Mouse (Mus musculus) liver, adult (tissue): ENCODE measurements around the gene St6galnac3.

ENCODE experiments used
- GATA4 ChIP-seq: IDR thresholded peaks from 2 replicates; pipeline ENCODE4 v1.6.1; 2014; ENCODE audit warnings: mild to moderate bottlenecking, low read length; ENCODE audit not compliant: insufficient replicate concordance

St6galnac3 gene

DNA sequence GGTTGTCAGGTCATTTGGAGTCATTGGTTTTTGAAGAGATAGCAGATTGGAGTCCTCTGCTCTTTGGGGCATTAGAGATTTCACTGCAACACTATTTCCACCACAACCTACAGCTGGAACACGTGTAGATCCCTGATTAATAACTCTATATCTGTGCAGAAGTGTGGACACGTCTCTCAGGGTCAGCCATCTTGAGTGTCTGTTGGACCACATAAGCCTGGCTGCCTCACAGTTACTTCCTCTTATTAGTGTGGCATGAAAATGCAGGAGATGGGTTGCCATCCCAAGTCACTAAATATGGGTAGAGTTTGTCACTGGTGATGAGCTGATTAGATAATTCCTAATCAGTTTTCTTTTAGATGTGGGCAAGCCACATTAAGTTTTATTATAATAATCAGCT lies 385.0 kb downstream of the St6galnac3 start:
- no peak for TF ChIP-seq GATA4

DNA sequence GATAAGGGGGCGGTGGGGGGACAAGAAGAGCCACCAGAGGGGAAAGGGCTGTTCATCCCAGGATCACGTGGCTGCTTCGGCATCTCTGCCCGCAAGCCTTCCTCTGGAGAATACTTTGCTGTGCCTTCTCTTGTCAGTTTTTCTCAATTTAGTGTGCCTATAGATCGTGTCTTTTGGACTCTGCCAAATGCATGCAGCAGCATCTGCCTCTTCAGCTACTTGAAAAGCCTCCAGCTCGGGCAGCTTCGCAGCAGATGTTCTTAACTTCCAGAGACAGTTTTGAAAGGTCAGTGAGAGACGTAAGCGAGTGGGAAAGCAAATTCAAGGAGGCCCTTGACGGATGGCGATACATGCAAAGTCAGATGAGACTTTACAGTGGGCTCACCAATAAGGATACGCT lies 385.9 kb downstream of the St6galnac3 start:
- no peak for TF ChIP-seq GATA4

DNA sequence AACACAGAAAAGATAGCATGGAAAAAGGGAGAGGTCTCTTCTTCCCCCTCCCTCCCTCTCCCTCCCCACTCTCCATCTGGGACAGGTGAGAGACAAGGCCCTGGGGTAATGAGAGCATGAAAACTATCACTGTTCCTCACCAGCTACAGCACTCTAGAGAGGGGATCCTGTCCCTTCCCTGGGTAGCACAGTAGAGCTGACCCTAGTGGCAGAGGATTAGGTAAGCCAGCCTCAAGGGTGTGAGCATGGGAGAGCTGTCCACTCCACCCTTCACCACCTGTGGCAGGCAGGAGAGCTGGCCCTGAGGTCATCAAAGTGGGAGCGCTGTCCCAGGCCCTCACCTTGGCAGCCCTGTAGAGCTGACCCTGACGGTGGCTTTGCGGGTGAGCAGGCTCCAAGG lies 387.2 kb downstream of the St6galnac3 start:
- no peak for TF ChIP-seq GATA4

DNA sequence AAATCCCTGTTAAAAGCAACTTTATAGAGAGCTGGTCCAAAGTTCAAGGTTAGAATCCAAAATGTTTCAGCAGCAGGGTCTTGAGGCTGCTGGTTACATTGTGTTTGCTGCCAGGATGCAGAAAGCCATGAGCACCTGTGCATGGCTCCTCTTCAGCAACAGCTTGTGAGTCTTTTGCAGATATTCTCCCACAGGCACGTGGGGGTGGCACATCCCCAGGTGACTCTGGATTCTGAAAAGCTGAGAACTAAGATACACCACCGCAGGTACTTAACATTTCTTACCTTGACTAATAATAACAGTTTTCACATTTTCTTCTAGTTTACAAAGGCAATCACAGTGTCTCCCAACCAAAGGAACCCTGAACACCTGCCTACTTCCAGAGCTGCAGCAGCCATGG lies 387.8 kb downstream of the St6galnac3 start:
- no peak for TF ChIP-seq GATA4

DNA sequence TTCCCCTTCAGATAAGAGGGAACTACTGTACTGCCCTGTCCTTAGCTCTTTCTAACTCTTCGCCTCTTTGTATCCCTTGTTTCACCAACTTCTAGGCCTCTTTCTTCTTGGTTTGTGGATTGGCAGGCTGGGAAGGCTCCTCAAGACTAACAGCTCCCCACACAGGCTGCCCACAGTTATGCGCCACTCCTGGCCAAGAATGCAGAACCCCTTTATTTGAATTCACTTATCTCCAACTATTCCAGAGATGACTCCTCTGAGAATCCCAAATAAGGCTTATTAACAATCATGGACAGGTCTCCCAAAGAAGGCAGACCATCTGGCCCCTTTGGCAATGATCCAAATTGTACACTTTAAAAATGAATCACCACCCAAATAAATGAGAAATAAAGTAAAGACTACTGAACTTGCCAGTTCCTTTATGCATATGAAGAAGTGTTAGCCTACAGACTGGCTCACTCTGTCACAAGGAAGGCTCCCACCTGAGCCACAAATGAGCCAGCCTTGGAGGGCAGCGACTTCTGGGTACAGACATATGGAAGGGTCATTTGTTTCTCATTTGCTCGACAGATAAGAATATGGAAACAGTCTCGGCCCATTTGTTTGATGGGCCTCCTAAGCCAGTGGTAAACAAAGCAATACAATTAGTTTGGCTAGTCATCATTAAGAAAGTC lies 390.7 kb downstream of the St6galnac3 start:
- TF ChIP-seq GATA4: no peak

DNA sequence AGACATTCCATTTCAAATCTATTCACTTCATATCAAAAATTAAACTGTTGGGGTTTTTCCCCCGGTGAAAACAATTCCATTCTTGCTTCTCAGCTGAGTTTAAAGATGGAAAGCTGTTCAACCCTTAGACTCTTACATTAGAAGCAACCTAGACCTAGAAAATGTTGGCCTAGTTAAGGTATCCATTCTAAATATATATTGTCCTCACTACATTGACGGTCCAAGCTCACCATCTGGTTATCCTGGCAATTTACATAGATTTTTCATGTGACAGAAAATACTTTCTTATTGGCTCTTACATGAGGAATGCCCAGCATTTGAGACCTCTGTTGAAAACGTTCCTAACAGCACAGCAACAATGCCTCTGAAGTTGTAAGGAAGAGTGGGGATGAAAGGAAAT lies 400.7 kb downstream of the St6galnac3 start:
- no peak for TF ChIP-seq GATA4

DNA sequence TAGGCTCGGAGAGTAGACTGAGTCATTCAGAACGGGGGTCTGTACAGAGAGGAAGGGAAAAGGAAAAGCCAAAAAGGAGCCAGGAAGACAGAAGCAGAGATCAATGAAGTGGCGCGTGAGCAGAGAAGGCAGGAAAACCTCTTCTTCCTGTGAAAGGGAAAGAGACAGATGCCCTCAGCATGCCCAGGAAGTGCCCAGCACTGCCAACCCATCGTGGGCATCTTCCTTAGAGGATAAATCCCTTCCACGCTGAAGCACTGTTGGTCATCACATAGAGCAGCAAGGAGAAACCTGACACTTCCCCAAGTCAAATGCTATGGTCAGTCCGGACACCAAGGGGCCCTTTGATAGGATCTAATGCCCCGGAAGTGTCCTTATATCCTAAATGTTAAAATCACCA lies 401.5 kb downstream of the St6galnac3 start:
- no peak for TF ChIP-seq GATA4

DNA sequence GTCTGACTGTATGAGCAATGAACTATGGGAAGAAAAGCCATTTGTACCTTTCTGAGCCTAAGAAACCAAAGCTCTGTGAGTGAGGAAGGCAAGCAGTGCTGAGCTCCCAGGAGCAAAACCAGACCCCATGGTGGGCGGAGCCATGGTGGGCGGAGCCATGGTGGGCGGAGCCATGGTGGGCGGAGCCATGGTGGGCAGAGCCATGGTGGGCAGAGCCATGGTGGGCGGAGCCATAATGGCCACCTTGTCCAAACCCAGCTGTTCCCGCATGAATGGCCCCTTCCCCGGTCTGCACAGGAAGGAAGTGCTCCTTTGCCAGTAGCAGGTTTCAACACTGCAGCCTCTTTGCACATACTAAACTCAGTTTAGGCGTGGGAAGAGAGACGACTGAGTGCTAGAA lies 411.4 kb downstream of the St6galnac3 start:
- TF ChIP-seq GATA4: no peak

DNA sequence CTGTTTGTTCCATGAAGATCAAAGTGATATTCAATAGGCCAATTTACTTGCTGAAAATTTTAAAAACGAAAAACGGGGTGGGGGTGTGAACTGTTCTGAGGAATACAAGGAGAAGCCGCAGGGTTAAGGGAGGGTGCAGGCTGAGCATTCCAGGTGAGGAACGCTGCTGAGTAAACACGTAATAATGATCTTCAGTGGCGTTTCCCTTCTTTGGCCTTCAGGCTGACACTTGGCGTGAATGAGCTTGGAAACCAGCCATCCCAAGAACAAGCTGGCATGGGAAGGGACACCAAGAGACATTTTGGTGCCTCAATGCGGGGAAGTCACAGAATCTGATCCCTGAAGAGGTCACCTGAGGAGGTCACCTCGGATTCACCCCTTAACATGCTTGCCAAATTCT lies 411.8 kb downstream of the St6galnac3 start:
- TF ChIP-seq GATA4: no peak

DNA sequence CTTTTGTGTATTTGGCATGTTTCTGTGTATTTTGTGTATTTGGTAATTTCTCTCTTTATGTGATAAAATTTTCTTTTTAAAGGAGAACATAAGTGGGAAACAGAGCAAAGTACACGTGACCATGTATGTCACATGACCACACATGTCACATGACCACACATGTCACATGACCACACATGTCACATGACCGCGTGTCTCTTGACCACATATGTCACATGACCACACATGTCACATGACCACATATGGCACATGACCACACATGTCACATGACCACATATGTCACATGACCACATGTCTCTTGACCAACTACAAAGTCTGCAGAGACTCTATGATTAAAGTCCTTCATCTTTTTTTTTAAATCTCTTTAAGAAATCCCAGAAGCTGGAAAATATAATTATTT lies 413.0 kb downstream of the St6galnac3 start:
- TF ChIP-seq GATA4: no peak

DNA sequence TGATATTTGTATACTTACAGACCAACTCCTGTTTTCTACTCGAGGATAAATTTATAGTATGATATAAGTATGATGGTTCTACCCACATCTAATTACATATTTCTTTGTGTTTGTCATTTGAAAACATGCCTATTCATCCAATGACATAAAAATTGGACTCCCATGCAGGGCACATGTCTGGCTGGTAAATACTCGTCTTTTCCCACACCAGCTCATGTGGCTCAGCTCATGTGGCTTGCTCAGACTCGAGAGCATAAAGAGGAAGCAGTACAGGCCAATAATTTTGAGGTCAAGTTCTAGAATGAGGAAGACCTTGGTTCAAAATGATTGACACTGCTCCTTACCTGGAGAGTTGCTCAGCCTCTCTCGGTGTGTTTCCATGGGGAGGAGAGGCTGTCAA lies 416.6 kb downstream of the St6galnac3 start:
- no peak for TF ChIP-seq GATA4

DNA sequence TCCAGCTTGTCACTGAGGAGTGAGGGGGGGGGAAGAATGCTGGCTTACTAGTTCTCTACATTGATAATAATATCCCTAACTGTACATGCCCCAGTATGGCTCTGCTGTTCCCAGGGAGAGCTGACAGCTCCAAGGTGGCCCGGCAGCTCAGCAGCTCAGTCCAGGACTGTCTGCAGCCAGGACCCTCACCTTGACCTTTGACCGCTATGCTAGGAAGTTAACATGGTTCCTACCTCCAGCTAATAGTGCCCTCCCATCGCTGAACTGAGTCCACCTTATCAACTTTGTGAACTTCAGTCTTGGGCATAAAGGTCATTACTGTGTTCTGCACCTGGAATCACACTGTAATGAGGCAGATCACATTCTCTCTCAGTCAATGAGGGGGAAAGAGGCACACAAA lies 419.8 kb downstream of the St6galnac3 start:
- no peak for TF ChIP-seq GATA4

DNA sequence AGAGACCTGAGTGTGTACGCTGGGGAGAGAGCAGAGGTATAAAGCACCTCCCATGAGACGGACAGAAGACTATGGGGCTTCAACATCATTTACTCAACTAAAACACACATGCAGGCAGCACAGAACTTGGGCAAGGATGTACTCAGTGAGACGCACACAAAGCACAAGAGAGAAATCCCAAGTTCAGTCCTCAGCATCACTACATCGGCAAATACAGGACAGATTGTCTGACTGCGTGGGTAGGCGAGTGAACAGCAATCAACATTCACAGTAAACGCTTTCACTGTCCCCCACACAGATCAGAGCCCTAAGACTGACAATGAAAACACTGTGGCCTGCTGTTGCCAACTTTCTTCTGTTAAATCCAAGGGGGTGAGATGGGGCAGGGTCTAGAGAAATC lies 422.6 kb downstream of the St6galnac3 start:
- no peak for TF ChIP-seq GATA4

DNA sequence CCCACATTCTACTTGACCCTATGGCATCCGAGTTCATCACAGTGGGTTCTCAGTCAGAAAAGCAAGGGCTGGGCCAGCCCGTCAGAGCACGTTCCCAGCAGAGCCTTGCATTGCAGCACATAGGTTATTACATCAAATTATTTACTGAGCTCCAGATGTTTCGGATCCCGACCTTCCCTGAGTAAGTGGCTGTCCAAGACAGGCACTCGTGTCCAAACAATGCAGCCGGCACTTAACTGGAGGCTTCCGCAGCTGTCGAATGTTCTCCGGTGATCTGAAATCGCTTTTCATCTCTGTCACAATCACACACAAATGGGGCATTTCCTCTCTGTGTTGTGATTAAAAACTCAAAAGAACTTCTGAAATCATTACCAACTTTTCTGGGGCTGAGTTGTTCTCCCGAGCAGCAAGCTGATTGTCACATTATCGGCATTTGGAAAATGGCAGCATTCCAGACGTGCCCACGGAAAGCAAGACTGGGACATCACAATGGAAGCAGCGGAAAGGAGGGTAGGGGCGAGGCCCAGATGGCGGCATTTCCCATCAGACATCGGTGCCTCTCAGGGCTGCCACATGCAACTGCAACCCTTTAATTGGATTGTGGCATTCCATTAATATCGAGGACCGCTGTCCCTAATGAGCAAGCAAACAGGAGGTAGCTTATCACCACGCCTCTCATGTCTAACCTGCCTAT lies 428.5 kb downstream of the St6galnac3 start:
- TF ChIP-seq GATA4: no peak

DNA sequence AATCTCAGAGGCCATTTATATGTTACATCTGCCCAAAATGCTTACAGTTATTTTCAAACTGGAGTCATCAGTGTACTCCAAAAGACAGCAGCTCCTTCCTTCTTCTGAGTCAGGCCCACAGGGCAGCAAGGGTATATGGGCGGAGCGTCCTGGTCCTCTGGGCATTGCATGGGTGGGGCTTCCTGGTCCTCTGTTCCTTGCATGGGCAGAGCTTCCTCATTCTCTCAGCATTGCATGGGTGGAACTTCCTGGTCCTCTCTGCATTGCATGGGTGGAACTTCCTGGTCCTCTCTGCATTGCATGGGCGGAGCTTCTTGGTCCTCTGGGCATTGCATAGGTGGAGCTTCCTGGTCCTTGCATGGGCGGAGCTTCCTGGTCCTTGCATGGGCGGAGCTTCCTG lies 432.1 kb downstream of the St6galnac3 start:
- TF ChIP-seq GATA4: no peak

DNA sequence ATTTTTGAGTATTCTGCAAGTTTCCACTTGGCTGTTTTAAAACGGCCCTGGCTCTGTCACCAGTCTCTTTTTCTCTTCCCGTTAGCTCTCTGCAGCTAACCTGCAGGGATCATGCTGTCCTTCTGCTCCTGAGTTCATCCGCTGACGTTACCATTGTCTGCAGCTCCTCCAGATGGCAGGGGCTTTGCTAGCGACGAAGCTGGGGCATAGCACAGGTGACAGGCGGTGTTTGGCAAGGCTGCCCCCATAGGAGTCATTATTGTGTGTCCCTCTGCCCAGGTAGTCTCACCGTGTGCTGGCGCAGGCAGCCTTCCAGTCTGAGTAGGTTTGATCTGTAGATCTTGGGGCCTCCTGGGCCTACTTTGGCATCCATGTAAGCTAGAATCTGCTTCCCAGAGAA lies 432.6 kb downstream of the St6galnac3 start:
- no peak for TF ChIP-seq GATA4
